Mouse (Mus musculus) hindbrain, embryonic 11.5 days (tissue): ENCODE data around the gene Fndc3a. TPM values are rescaled to one million over a fixed set of nuclear protein-coding genes. Genes with fewer than 3 reads are reported as not detected.

Source experiments
- ATAC-seq: fragments of 200-750 bp; cut with Nextera tagmentation; 2 replicates; pipeline ENCODE4 v1.8.0; 2017; ENCODE audit warnings: mild to moderate bottlenecking, moderate TSS enrichment, moderate library complexity; ENCODE audit not compliant: low FRiP score
- DNase-seq: peaks from one replicate; pipeline ENCODE4 v3.0.0-alpha.2; 2015; ENCODE audit warnings: low spot score
- H3K27ac ChIP-seq: fragments of 300-500 bp; sonication (generic); 2 replicates; pipeline ENCODE4 v1.5.1; 2014; ENCODE audit warnings: mild to moderate bottlenecking, low read depth, low read length
- H3K27me3 ChIP-seq: fragments of 300-500 bp; sonication (generic); 2 replicates; pipeline ENCODE4 v1.6.1; 2014; ENCODE audit warnings: mild to moderate bottlenecking, low read length, moderate library complexity, mixed read lengths; ENCODE audit not compliant: control insufficient read depth, insufficient read depth
- H3K36me3 ChIP-seq: fragments of 300-500 bp; sonication (generic); 2 replicates; pipeline ENCODE4 v1.6.1; 2014; ENCODE audit warnings: mild to moderate bottlenecking, low read length, moderate library complexity, mixed read lengths; ENCODE audit not compliant: control insufficient read depth, insufficient read depth
- H3K4me1 ChIP-seq: fragments of 300-500 bp; sonication (generic); replicated peaks from 2 replicates; pipeline ENCODE4 v1.6.1; 2014; ENCODE audit warnings: low read length, mixed read lengths; ENCODE audit not compliant: control insufficient read depth, insufficient read depth
- H3K4me2 ChIP-seq: fragments of 300-500 bp; sonication (generic); replicated peaks from 2 replicates; pipeline ENCODE4 v1.6.1; 2014; ENCODE audit warnings: mild to moderate bottlenecking, low read depth, low read length
- H3K4me3 ChIP-seq: fragments of 300-500 bp; sonication (generic); 2 replicates; pipeline ENCODE4 v1.5.1; 2014; ENCODE audit warnings: low read depth, low read length
- H3K9ac ChIP-seq: fragments of 300-500 bp; sonication (generic); 2 replicates; pipeline ENCODE4 v1.6.1; 2014; ENCODE audit warnings: low read depth, low read length
- H3K9me3 ChIP-seq: fragments of 300-500 bp; sonication (generic); 2 replicates; pipeline ENCODE4 v1.6.1; 2016; ENCODE audit warnings: low read length; ENCODE audit not compliant: control insufficient read depth
- WGBS: fragments of 180-500 bp; shearing (Covaris S2); extraction: QIAGEN DNeasy Blood & Tissue Kit; methylation state at CpG from one replicate; pipeline ENCODE4 v1.1.7; 2014; 5-methylcytosine and 5-hydroxymethylcytosine counted together
- polyA plus RNA-seq: library from polyadenylated mRNA; unstranded; fragments of >200 nt; fragmentation: Nextera tagmentation; extraction: Ambion mirVana; gene quantifications from 2 replicates; pipeline ENCODE4 v1.2.1, GENCODE M21; 2014

The Fndc3a gene
- polyA plus RNA-seq, 1 experiment from 2014 or later: 57.2 TPM

DNA sequence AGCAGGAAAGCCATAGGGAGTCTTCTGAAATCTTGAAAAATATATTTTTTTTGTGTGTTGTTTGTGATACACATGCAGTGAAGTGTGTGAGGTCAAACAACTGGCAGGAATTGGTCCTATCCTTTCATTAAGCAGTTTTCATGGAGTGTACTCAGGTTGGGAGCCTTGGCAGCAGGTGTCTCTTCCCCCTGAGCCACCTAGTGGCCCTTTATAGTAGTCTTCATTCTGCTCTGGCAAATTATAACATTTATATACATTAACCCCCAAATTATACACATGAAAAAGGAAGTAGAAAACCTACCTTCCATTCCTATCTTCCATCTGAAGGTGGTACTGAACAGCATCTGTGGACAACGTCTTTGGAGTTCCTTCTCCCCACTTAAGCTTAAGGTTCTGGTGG, 154.0 kb downstream of the Fndc3a start:
- Histone ChIP-seq H3K27ac (no peak overlapping the region), H3K9ac (no peak overlapping the region), H3K4me3 (no peak overlapping the region), H3K4me1 (no peaks in the 10 kb centered on the region), H3K27me3 (no peaks in the 10 kb centered on the region), H3K9me3 (no peaks in the 10 kb centered on the region), H3K36me3 (0 out of 2 replicates have a peak, but pooled peaks cover 2% of the 10 kb centered on the region), H3K4me2 (no peak overlapping the region)
- DNase-seq (no peak), ATAC-seq (no peak)
- 84% methylated on average over 1 of the region's 1 CpGs for WGBS

DNA sequence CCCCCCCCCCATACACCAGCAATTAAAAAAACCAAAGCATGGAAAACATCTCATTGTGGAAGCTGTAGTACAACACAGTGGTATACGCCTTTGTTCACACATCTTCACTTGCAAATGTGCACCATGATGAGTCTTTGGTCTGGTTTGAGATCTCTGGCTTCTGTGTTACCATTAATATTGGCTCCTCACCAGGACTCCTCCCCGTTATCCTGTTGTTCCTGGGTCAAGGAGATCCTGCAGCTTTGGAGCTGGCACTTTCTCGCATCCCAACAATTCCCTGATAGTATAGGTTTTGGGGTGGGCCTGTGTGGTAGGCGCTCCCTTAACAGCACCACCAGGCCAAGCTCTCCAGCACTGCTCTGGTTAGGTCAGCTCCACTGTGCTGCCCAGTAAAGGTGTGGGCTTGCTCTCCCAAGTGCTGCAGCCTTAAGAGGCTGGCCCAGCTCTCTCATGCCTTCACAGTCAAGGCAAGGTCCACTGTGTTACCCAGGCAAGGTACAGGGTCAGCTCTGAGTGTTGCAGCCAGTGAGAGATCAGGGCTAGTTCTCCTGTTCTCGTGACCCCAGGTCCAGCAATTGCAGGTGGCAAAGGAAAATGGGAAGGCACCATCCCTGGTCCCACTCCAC, 173.3 kb downstream of the Fndc3a start:
- no peak overlapping the region for H3K27ac ChIP-seq
- no peak overlapping the region for H3K4me3 ChIP-seq
- no peaks in the 10 kb centered on the region for H3K9me3 ChIP-seq
- peaks cover 12% of the 10 kb centered on the region for H3K27me3 ChIP-seq
- 0 out of 2 replicates have a peak, but pooled peaks cover 2% of the 10 kb centered on the region for H3K36me3 ChIP-seq
- WGBS: 92% methylated on average over 5 of the region's 5 CpGs
- DNase-seq (no peak), ATAC-seq (no peak)
- H3K9ac ChIP-seq: no peak overlapping the region
- peaks cover 3% of the 10 kb centered on the region; the same call in 1 of the 2 replicates for H3K4me1 ChIP-seq
- no peak overlapping the region for H3K4me2 ChIP-seq

DNA sequence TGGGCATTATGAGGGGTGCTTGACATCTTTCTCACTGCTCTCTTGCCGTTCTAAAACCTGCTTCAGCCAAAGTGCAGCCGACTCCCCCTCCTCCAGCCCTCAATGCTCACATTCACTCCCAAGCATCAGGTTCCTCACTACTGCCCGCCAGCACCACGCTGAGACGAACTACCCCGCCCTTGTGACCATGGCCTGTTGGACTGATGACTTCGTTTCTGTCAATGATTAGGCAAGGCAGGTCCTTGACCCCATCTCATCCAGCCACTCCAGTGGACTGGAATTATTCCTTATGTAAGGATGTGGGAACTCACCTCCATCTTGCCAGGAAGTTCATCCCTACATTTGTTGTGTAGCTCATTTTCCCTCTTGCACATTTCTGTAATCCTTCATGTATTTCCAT, 175.9 kb downstream of the Fndc3a start:
- Histone ChIP-seq H3K4me3 (no peak overlapping the region), H3K27me3 (peaks cover 15% of the 10 kb centered on the region), H3K9ac (no peak overlapping the region), H3K36me3 (no peaks in the 10 kb centered on the region), H3K4me2 (no peak overlapping the region), H3K27ac (no peak overlapping the region), H3K4me1 (peaks cover 3% of the 10 kb centered on the region; the same call in 1 of the 2 replicates), H3K9me3 (no peaks in the 10 kb centered on the region)
- 82% methylated on average over 7 of the region's 7 CpGs for WGBS
- ATAC-seq (no peak), DNase-seq (no peak)

DNA sequence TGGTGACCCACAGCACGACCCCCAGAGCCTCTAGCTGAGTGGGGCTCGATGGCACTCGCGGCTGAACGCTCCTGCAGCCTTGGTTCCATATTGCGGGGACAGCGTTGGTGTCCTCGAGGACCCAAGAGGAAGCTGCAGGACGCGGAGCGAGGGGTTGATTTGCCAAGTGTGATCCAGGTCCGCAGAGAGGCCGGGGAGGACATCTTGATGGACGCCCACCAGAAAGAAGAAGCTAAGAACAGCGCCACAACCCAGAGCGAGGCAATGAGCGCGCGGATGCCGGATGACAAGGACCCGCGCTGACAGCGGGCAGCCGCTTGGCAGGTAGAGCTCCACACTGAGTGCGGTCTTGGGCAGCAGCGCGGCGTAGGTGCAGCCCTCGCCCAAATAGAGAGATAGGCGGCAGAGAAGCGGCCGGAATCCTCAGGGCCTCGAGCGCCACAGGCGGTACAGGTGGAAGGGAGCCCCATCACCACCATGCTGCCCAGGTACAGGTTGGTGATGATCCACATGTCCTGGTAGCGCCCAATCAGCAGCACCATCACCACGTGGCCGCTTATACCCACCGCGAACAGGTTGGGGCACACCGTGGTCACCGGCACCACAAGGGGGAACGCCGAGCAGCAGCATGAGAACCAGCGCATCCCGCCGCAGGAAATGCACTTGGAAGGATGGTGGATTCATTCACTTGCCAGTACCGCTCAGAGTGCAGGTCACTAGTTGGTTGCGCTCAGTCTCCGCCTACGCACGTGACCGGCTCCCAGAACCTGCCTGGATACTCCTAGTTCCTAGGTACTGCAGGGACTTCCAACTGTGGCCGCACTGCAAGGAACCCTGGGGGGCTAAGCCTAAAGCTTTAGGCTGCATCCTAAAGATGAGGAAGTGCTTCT, 177.5 kb downstream of the Fndc3a start:
- DNase-seq (peak; percentile 55), ATAC-seq (peak; percentile 76)
- Histone ChIP-seq H3K27ac (no peak overlapping the region), H3K9me3 (no peaks in the 10 kb centered on the region), H3K36me3 (no peaks in the 10 kb centered on the region), H3K9ac (0 out of 2 replicates have a peak overlapping the region, but pooled peaks have one; percentile 11), H3K4me3 (peak overlapping the region; percentile 41), H3K27me3 (peaks cover 15% of the 10 kb centered on the region), H3K4me2 (peak overlapping the region; percentile 89), H3K4me1 (peaks cover 3% of the 10 kb centered on the region; the same call in 1 of the 2 replicates)
- 3% methylated on average over 54 of the region's 54 CpGs for WGBS

DNA sequence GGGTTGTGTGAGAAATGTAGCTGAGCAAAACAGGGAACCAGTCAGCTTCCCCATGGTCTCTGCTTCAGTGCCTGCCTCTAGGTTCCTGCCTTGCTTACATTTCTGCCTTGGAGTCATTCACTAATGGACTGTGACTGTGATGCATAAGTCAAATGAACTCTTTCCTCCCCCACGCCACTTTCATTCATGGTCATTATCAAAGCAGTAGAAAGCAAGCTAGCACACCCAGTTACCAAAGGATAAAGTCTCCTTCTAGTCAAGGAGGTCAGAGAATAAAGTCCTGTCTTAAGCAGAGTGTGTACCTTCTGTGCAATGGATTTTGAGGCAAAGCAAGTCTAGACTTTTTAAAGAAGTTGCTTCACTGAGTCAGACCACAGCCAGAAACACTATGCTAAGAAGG, 182.7 kb downstream of the Fndc3a start:
- no peak for DNase-seq
- WGBS: 71% methylated on average over 1 of the region's 1 CpGs
- Histone ChIP-seq H3K27ac (no peak overlapping the region), H3K4me1 (peaks cover 3% of the 10 kb centered on the region; the same call in 1 of the 2 replicates), H3K36me3 (no peaks in the 10 kb centered on the region), H3K9ac (no peak overlapping the region), H3K4me3 (no peak overlapping the region), H3K27me3 (peaks cover 8% of the 10 kb centered on the region), H3K4me2 (no peak overlapping the region), H3K9me3 (no peaks in the 10 kb centered on the region)
- no peak for ATAC-seq

DNA sequence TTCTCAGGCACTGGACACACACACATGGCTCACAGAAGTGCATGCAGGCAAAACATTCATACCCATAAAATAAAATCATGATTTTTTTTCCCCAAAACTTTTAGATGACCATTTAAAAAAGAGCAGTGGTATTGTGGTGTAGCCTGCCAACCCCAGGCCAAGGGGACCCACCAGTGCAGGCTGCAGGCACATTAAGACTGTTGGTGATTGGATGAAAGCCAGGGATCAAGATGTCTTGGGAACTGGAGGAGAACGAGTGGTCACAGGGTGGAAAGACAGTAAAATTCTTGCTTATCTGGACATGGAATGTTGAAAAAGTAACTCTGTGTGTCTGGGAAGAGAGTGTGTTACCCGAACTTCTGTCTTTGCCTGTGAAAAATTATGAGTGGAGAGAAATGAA, 190.2 kb downstream of the Fndc3a start:
- ATAC-seq: no peak
- WGBS: 73% methylated on average over 2 of the region's 2 CpGs
- DNase-seq: no peak
- Histone ChIP-seq H3K4me2 (no peak overlapping the region), H3K27me3 (no peaks in the 10 kb centered on the region), H3K9ac (no peak overlapping the region), H3K9me3 (no peaks in the 10 kb centered on the region), H3K27ac (no peak overlapping the region), H3K36me3 (no peaks in the 10 kb centered on the region), H3K4me1 (no peaks in the 10 kb centered on the region), H3K4me3 (no peak overlapping the region)

DNA sequence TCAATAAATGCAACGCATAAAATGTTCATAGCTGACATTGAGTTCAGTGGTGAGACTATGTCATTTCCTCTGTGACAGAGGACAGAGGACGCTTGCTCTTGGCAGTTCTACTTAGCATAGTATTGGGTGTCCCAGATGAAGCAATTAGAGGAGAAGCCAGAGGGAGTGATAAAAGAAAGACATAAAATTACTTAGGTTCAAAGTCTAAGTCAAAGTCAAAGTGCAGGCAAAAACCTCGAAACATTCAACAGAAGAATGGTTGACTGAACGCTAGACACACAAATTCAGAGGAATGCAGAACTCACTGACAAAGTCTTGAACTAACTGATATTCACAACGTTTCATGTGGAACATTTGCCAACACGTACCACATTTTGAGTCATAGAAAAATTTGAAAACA, 191.0 kb downstream of the Fndc3a start:
- Histone ChIP-seq H3K27ac (no peak overlapping the region), H3K4me2 (no peak overlapping the region), H3K9me3 (no peaks in the 10 kb centered on the region), H3K4me3 (no peak overlapping the region), H3K27me3 (no peaks in the 10 kb centered on the region), H3K4me1 (no peaks in the 10 kb centered on the region), H3K36me3 (no peaks in the 10 kb centered on the region), H3K9ac (no peak overlapping the region)
- DNase-seq: no peak
- WGBS: 82% methylated on average over 6 of the region's 6 CpGs
- ATAC-seq: no peak

DNA sequence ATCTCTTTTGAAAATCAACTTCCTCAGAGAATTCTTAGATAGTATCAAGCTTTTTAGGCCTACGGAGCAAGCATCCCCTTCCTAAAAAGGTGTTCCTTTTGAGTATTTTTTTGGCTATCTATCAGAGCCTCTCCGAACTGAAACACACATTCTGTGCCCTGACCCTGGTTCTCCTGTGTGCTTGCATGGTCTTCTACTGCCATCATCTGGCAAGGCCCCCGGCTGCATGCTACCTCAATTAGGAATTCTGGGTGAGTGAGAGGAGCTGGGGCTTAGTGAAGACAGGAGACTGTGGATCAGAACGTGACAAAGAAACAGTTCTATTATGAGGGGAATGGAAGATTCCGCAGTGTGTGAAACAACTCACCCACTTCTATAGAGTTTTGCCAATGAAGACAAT, 193.4 kb downstream of the Fndc3a start:
- H3K36me3 ChIP-seq: no peaks in the 10 kb centered on the region
- no peak overlapping the region for H3K4me3 ChIP-seq
- no peaks in the 10 kb centered on the region for H3K9me3 ChIP-seq
- no peaks in the 10 kb centered on the region for H3K27me3 ChIP-seq
- ATAC-seq (no peak), DNase-seq (peak; percentile 54)
- no peak overlapping the region for H3K27ac ChIP-seq
- WGBS: 28% methylated on average over 5 of the region's 5 CpGs
- H3K4me2 ChIP-seq: no peak overlapping the region
- H3K9ac ChIP-seq: no peak overlapping the region
- no peaks in the 10 kb centered on the region for H3K4me1 ChIP-seq
